Mouse (Mus musculus) ES-Bruce4 (cell line): ENCODE data around the gene Tssk2. TPM values are rescaled to one million over a fixed set of nuclear protein-coding genes. Genes with fewer than 3 reads are reported as not detected.

Experiments used
- H3K27ac ChIP-seq: 2 replicates; pipeline ENCODE4 v1.5.1; 2012; ENCODE audit warnings: low read length, inconsistent platforms; ENCODE audit not compliant: insufficient read depth
- H3K27me3 ChIP-seq: 2 replicates; pipeline ENCODE4 v1.6.1; 2012; ENCODE audit warnings: mild to moderate bottlenecking, low read length, inconsistent platforms; ENCODE audit not compliant: control insufficient read depth, poor library complexity, insufficient read depth, severe bottlenecking
- H3K36me3 ChIP-seq: 2 replicates; pipeline ENCODE4 v1.6.1; 2012; ENCODE audit warnings: inconsistent platforms, mild to moderate bottlenecking, low read length, moderate library complexity; ENCODE audit not compliant: control insufficient read depth, poor library complexity, insufficient read depth, severe bottlenecking
- H3K4me1 ChIP-seq: one replicate; pipeline ENCODE4 v1.8.1; 2011; ENCODE audit warnings: low read length; ENCODE audit not compliant: control insufficient read depth, insufficient read depth
- H3K4me3 ChIP-seq: 2 replicates; pipeline ENCODE4 v1.5.1; 2011; ENCODE audit warnings: low read depth, mild to moderate bottlenecking, low read length
- H3K9ac ChIP-seq: 2 replicates; pipeline ENCODE4 v1.6.1; 2012; ENCODE audit warnings: low read depth, mild to moderate bottlenecking, inconsistent platforms; ENCODE audit not compliant: poor library complexity, severe bottlenecking
- H3K9me3 ChIP-seq: replicated peaks from 2 replicates; pipeline ENCODE4 v1.6.1; 2012; ENCODE audit warnings: mild to moderate bottlenecking, low read length, inconsistent platforms; ENCODE audit not compliant: control insufficient read depth, poor library complexity, insufficient read depth, severe bottlenecking
- CTCF ChIP-seq: IDR thresholded peaks from one replicate; pipeline ENCODE4 v1.8.1; 2011; ENCODE audit warnings: low read depth, low read length
- EP300 ChIP-seq: IDR thresholded peaks from 2 replicates; pipeline ENCODE4 v1.6.1; 2011; ENCODE audit warnings: low read depth, low read length; ENCODE audit not compliant: insufficient read depth
- POLR2A ChIP-seq: IDR thresholded peaks from one replicate; pipeline ENCODE4 v1.8.1; 2011; ENCODE audit warnings: low read length; ENCODE audit not compliant: insufficient read depth
- polyA plus RNA-seq: library from polyadenylated mRNA; stranded (reverse); fragments of >200 nt; gene quantifications from 2 replicates; pipeline ENCODE4 v1.2.4, GENCODE M21; 2011; ENCODE audit warnings: low read depth; ENCODE audit not compliant: missing spikeins, insufficient read depth, insufficient read length

Gene Tssk2
- polyA plus RNA-seq = not detected in 2 replicates

DNA sequence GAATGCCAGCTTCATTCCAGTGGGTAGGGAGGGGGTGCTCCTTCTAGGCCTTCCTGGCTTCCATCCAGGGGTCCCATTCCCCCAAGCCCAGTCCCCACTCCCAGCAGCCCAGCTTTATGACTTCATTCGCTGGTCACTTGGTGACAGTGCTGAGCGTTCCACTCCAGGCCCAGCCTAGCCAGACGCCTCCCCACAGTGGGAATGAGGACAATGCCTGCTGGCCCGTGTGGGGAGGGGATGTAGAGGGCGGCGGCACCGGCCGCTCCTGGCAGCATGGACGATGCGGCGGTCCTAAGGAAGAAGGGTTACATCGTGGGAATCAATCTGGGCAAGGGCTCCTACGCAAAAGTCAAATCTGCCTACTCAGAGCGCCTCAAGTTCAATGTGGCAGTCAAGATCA, at the start of gene Tssk2, which contains the start of gene Dgcr2:
TSS of gene Tssk2 (plus strand) at position 176 of the 400 bp plus-strand sequence.
TSS of gene Dgcr2 (minus strand) at position 101 of the 400 bp plus-strand sequence.
- Histone ChIP-seq H3K36me3 (no peaks in the 10 kb centered on the region; the same call in 1 of the 2 replicates), H3K4me3 (no peak within 1 kb of the TSS)
- no peak for TF ChIP-seq CTCF
- no peak for TF ChIP-seq POLR2A
- no peak for TF ChIP-seq EP300

DNA sequence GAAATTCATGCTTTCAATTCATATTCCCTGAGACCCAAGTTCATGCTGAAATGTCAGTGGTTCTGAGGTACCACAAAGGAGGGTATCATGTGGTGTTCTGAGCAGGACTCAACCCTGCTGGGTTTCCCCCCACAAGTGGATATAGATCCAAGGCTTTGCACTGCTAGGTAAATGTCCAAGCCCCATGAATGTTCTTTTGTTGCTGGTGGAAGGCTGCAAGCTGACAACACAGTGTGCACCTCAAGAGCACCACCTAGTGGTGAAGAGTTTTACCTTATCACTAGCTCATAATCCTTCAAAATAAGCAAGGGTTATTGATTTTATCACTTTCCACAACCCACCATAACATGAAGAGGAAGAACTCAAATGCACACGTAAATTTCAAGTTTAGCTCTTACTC, 49.5 kb upstream of the Tssk2 start:
- no peak overlapping the region for H3K27ac ChIP-seq
- no peak overlapping the region for H3K9ac ChIP-seq
- no peak overlapping the region for H3K4me3 ChIP-seq
- no peaks in the 10 kb centered on the region for H3K9me3 ChIP-seq
- H3K27me3 ChIP-seq = no peaks in the 10 kb centered on the region
- peak; percentile 53 for TF ChIP-seq CTCF
- TF ChIP-seq EP300 = no peak
- no peaks in the 10 kb centered on the region for H3K4me1 ChIP-seq
- H3K36me3 ChIP-seq = peaks cover 15% of the 10 kb centered on the region

More for the DNA sequence above, at the start of gene Tssk2, which contains the start of gene Dgcr2:
- Histone ChIP-seq H3K9me3 (no peaks in the 10 kb centered on the region), H3K27ac (no peak within 1 kb of the TSS), H3K4me1 (no peaks in the 10 kb centered on the region), H3K27me3 (no peaks in the 10 kb centered on the region), H3K9ac (no peak within 1 kb of the TSS)

DNA sequence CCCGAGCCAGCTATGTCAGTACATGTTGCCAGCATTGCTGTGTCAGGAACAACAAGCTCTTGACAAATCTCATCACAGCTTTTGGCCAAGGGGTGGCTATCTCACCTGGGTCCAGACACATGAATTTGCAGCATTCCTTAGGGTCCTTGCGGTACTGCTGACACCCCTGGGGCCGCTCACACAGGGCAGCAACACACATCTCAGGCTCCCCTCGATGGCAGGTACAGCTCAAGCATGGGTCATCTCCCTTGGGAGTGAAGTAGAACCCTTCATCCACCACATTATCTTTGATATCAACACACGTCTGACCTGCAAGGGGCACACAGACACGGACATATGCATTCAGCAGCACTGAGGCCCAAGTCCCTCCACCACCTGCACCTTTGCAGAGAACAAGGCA, 49.0 kb upstream of the Tssk2 start:
- Histone ChIP-seq H3K27me3 (no peaks in the 10 kb centered on the region), H3K9me3 (no peaks in the 10 kb centered on the region), H3K27ac (no peak overlapping the region), H3K4me1 (no peaks in the 10 kb centered on the region), H3K4me3 (no peak overlapping the region), H3K9ac (no peak overlapping the region), H3K36me3 (peaks cover 12% of the 10 kb centered on the region)
- TF ChIP-seq CTCF = no peak
- TF ChIP-seq POLR2A = no peak
- TF ChIP-seq EP300 = no peak

DNA sequence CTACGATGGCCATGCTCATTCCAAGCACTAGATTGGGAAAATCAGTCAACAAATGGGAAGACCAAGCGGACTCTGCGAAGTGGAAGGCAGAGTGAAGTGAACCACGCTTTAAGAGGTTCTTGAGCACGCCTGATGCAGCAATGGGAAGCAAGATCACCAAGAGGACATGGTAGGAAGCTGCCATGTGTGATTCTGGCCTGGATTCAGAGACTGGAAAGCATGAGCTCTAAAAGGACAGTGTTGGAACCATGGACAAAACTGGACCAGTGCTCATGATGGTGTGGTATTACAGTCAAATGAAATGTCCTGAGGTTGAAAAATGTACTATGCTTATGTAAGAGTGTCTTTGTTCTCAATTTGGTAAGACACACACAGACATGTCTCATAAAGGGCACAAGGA, 47.1 kb upstream of the Tssk2 start:
- Histone ChIP-seq H3K4me1 (no peaks in the 10 kb centered on the region), H3K36me3 (peaks cover 14% of the 10 kb centered on the region; the same call in 1 of the 2 replicates), H3K4me3 (no peak overlapping the region), H3K9me3 (no peaks in the 10 kb centered on the region), H3K27ac (no peak overlapping the region), H3K9ac (no peak overlapping the region), H3K27me3 (no peaks in the 10 kb centered on the region)
- TF ChIP-seq POLR2A (no peak), CTCF (no peak), EP300 (no peak)

DNA sequence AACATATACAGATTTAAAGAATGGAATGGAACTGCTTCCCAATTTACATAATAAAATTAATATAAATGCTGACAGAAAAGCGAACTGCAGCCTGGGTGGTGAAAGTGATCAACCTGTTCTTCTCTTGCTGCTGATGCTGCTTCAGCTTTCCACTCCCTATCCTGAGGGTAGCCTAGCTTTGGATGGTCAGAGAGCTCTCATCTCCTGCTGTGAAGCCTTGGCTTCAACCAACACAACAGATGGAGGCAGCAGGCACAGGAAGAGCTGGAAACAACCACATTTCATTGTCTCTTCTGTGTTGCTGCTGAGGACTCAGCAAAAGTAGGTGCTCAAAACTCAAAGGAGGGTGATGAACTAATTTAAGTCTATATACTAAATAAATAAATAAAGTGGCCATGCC, 46.6 kb upstream of the Tssk2 start:
- TF ChIP-seq CTCF (no peak), POLR2A (no peak), EP300 (no peak)
- peaks cover 20% of the 10 kb centered on the region for H3K36me3 ChIP-seq
- no peaks in the 10 kb centered on the region for H3K9me3 ChIP-seq
- no peaks in the 10 kb centered on the region for H3K4me1 ChIP-seq
- no peak overlapping the region for H3K27ac ChIP-seq
- no peaks in the 10 kb centered on the region for H3K27me3 ChIP-seq
- H3K9ac ChIP-seq = no peak overlapping the region
- no peak overlapping the region for H3K4me3 ChIP-seq

DNA sequence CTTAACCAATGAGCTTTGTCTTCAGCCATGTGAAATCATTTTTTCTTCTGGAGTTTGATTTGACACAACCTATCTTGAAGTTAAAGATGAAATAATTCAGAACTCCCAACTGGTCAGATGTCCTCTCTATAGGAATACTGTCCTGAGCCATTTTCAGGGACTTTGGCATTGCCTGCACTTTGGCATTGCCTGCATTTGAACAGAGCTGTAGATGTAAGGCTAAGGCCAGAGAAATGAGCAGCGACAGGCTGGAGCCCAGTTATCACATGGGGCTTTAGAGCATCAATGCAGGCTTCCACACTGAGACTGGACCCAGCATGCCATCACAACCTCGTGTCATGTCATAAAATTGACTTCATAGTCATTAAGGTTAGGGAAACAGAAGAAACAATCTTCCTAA, 45.2 kb upstream of the Tssk2 start:
- Histone ChIP-seq H3K27ac (no peak overlapping the region), H3K9me3 (no peaks in the 10 kb centered on the region), H3K27me3 (no peaks in the 10 kb centered on the region), H3K9ac (no peak overlapping the region), H3K36me3 (peaks cover 30% of the 10 kb centered on the region), H3K4me3 (no peak overlapping the region), H3K4me1 (no peaks in the 10 kb centered on the region)
- TF ChIP-seq CTCF (no peak), POLR2A (no peak), EP300 (no peak)
